Mouse (Mus musculus) hindbrain, postnatal 0 days (tissue): ENCODE results near the gene Gpc6. TPM values are rescaled to one million over a fixed set of nuclear protein-coding genes. Genes with fewer than 3 reads are reported as not detected.
A peak's percentile ranks its signal among the peaks of the same experiment; 100 is the strongest.

Experiments
- ATAC-seq: fragments of 200-750 bp; cut with Nextera tagmentation; 2 replicates; pipeline ENCODE4 v1.8.0; 2017; ENCODE audit warnings: mild to moderate bottlenecking, moderate TSS enrichment, moderate library complexity
- DNase-seq: peaks from one replicate; pipeline ENCODE4 v3.0.0-alpha.2; 2015; ENCODE audit warnings: low spot score
- H3K27ac ChIP-seq: fragments of 300-500 bp; sonication (generic); 2 replicates; pipeline ENCODE4 v1.5.1; 2014; ENCODE audit warnings: mild to moderate bottlenecking
- H3K27me3 ChIP-seq: fragments of 300-500 bp; sonication (generic); 2 replicates; pipeline ENCODE4 v1.6.1; 2014; ENCODE audit warnings: low read length, mixed read lengths; ENCODE audit not compliant: insufficient read depth
- H3K36me3 ChIP-seq: fragments of 300-500 bp; sonication (generic); 2 replicates; pipeline ENCODE4 v1.6.1; 2014; ENCODE audit warnings: low read length, mixed read lengths; ENCODE audit not compliant: insufficient read depth
- H3K4me1 ChIP-seq: fragments of 300-500 bp; sonication (generic); 2 replicates; pipeline ENCODE4 v1.6.1; 2014; ENCODE audit warnings: antibody characterized with exemption, low read length, mixed read lengths; ENCODE audit not compliant: insufficient read depth
- H3K4me2 ChIP-seq: fragments of 300-500 bp; sonication (generic); 2 replicates; pipeline ENCODE4 v1.6.1; 2014; ENCODE audit warnings: low read depth, mild to moderate bottlenecking, low read length, moderate library complexity, mixed read lengths
- H3K4me3 ChIP-seq: fragments of 300-500 bp; sonication (generic); 2 replicates; pipeline ENCODE4 v1.5.1; 2014; ENCODE audit warnings: low read length
- H3K9ac ChIP-seq: fragments of 300-500 bp; sonication (generic); replicated peaks from 2 replicates; pipeline ENCODE4 v1.6.1; 2014; ENCODE audit warnings: mild to moderate bottlenecking, low read length, moderate library complexity, mixed read lengths
- H3K9me3 ChIP-seq: fragments of 300-500 bp; sonication (generic); 2 replicates; pipeline ENCODE4 v1.6.1; 2016; ENCODE audit warnings: low read length, mixed read lengths
- CTCF ChIP-seq: IDR thresholded peaks from 2 replicates; pipeline ENCODE4 v1.5.1; 2016; ENCODE audit warnings: antibody characterized with exemption, control low read depth, low read depth
- WGBS: fragments of 180-500 bp; shearing (Covaris S2); extraction: QIAGEN DNeasy Blood & Tissue Kit; methylation state at CpG from one replicate; pipeline ENCODE4 v1.1.7; 2014; 5-methylcytosine and 5-hydroxymethylcytosine counted together
- polyA plus RNA-seq: library from polyadenylated mRNA; unstranded; fragments of >200 nt; fragmentation: Nextera tagmentation; extraction: Ambion mirVana; gene quantifications from 2 replicates; pipeline ENCODE4 v1.2.1, GENCODE M21; 2015
- total RNA-seq: library from RNA; depleted of rRNA; stranded (reverse); fragments of >200 nt; gene quantifications from 2 replicates; pipeline ENCODE4 v1.2.3, GENCODE M21; 2014

Gpc6 gene
- total and polyA plus RNA-seq, 2 experiments from 2014 or later = 17.9 to 28.5 TPM

DNA sequence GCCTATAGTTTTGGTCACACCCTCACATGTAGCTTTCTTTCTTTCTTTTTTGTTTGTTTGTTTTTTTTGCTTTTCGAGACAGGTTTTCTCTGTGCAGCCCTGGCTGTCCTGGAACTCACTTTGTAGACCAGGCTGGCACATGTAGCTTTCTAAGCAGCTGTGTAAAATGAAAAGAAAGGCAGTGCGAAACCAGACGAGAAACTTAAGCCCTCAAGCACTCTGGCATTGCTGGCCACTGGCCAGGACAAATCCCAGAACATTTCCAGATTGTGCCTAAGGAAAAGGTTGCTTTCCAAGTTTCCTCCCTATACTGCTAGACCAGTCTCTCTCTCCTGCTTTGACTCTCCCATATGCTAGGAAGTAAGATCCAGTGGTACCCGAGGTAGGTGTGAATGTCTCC, 221.6 kb downstream of the Gpc6 start:
- Histone ChIP-seq H3K27ac (no peak overlapping the region), H3K4me2 (no peak overlapping the region), H3K9me3 (no peaks in the 10 kb centered on the region), H3K4me3 (no peak overlapping the region), H3K4me1 (no peaks in the 10 kb centered on the region), H3K9ac (no peak overlapping the region), H3K36me3 (no peaks in the 10 kb centered on the region), H3K27me3 (no peaks in the 10 kb centered on the region)
- 65% methylated on average over 4 of the region's 4 CpGs for WGBS
- no peak for TF ChIP-seq CTCF
- DNase-seq (no peak), ATAC-seq (no peak)

DNA sequence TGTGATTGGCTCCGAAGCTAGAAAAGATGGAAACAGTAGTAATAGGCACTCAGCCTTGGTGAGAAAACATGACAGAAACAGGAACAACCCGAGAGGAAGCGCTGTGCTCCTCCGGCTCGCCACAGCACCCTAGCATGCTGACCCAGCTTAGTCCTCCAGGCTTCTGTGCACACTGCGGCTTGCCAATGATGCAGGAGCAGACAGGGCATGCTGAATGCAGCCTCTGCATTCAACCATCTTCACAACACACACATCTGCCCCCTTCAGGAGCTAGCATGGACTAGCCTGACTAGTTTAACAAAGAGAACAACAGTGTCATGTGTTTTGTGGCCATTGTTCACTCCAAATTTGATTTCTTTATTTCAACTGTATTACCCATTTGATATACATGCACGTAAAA, 226.5 kb downstream of the Gpc6 start:
- 95% methylated on average over 7 of the region's 7 CpGs for WGBS
- H3K4me1 ChIP-seq = no peaks in the 10 kb centered on the region
- ATAC-seq = no peak
- DNase-seq = no peak
- H3K36me3 ChIP-seq = no peaks in the 10 kb centered on the region
- no peak overlapping the region for H3K4me3 ChIP-seq
- no peak overlapping the region for H3K9ac ChIP-seq
- no peaks in the 10 kb centered on the region for H3K9me3 ChIP-seq
- H3K27ac ChIP-seq = no peak overlapping the region
- no peak for TF ChIP-seq CTCF
- no peak overlapping the region for H3K4me2 ChIP-seq
- no peaks in the 10 kb centered on the region for H3K27me3 ChIP-seq

DNA sequence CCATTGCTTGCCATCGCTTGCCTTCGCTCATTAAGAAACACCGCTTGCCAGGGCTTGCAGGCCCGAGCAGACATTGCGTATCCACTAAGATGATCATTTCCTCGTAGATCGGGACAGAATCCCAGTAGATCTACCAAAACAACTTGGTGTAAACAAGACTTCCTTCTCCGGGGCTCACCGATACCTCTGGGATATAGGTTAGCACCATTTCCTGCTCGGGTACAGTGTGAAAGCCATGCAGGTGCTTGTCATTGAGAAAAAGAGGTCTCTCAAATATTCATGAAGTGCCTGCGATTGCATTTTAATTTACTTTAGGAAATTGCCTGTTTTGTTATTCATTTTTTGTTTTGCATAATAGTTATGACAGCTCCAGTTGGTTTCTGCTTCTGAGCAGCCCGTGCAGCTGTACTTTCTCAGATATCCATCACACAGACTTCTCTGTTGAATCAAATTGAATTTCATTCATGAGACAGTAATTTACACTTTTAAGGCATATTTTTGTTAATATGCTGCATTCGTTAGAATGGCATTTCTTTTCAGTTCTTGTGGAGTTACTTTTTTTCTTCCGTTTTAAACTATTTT, 230.9 kb downstream of the Gpc6 start:
- no peaks in the 10 kb centered on the region for H3K27me3 ChIP-seq
- no peak overlapping the region for H3K4me3 ChIP-seq
- H3K4me1 ChIP-seq = no peaks in the 10 kb centered on the region
- no peak overlapping the region for H3K27ac ChIP-seq
- no peaks in the 10 kb centered on the region for H3K36me3 ChIP-seq
- ATAC-seq = no peak
- H3K9me3 ChIP-seq = no peaks in the 10 kb centered on the region
- 91% methylated on average over 14 of the region's 14 CpGs for WGBS
- no peak overlapping the region for H3K9ac ChIP-seq
- DNase-seq = no peak
- no peak for TF ChIP-seq CTCF
- H3K4me2 ChIP-seq = no peak overlapping the region

DNA sequence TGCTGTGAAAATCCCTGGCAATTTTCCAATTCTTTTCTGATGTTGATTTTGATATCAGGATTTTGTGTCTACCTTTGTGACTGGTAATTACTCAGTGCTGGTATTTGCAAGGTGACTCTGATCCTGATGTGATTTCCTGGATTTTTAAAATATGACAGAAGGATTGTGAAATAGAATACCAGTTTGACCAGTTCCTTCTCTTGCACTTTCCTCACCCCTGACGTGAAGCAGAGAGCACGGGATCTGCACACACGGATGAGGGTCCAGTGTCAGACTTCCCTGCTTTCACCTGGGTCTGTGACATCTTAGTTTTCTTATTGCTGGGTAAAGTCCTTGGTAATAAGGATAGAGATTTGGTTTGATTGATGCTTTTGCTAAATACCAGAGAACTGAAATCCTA, 232.3 kb downstream of the Gpc6 start:
- Histone ChIP-seq H3K4me1 (no peaks in the 10 kb centered on the region), H3K4me3 (no peak overlapping the region), H3K9me3 (no peaks in the 10 kb centered on the region), H3K9ac (no peak overlapping the region), H3K27ac (no peak overlapping the region), H3K36me3 (no peaks in the 10 kb centered on the region), H3K27me3 (no peaks in the 10 kb centered on the region), H3K4me2 (no peak overlapping the region)
- ATAC-seq (no peak), DNase-seq (no peak)
- 90% methylated on average over 3 of the region's 3 CpGs for WGBS
- no peak for TF ChIP-seq CTCF

DNA sequence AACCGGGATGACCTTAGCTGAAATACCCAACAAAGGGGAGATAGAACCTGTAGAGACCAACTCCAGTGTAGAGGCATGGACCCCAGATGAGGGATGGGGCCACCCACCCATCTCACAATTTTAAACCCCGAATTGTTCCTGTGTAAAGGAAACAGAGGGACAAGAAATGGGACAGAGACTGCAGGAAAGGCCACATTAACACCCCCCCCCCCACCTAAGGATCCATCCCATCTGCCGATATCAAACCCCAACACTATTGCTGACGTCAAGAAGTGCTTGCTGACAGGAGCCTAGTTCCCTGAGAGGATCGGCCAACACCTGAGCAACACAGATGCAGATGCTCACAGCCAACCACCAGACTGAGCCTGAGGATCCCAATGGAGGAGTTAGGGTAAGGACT, 241.2 kb downstream of the Gpc6 start:
- TF ChIP-seq CTCF = no peak
- Histone ChIP-seq H3K4me1 (no peaks in the 10 kb centered on the region), H3K9me3 (no peaks in the 10 kb centered on the region), H3K4me2 (no peak overlapping the region), H3K36me3 (no peaks in the 10 kb centered on the region), H3K27ac (no peak overlapping the region), H3K27me3 (no peaks in the 10 kb centered on the region), H3K4me3 (no peak overlapping the region), H3K9ac (no peak overlapping the region)
- DNase-seq (no peak), ATAC-seq (no peak)
- WGBS = 93% methylated on average over 5 of the region's 5 CpGs

DNA sequence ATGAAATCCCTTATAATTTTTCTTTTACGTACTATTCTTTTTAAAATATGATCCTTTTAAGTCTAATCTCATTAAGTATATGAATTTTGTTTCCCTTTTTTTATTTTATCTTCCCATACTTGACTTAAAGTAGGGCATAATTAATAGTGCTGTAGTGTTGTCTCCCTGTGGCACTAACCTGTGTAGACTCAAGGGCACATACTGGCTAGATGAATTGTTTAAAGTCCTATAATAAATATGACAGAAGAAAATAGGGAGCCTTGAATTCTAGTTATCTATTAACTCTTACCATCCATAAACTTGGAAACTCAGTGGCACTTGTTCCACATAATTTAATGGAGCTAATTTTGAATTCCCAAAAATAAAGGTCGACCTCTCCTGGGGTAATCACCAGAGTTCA, 268.2 kb downstream of the Gpc6 start:
- no peaks in the 10 kb centered on the region for H3K9me3 ChIP-seq

DNA sequence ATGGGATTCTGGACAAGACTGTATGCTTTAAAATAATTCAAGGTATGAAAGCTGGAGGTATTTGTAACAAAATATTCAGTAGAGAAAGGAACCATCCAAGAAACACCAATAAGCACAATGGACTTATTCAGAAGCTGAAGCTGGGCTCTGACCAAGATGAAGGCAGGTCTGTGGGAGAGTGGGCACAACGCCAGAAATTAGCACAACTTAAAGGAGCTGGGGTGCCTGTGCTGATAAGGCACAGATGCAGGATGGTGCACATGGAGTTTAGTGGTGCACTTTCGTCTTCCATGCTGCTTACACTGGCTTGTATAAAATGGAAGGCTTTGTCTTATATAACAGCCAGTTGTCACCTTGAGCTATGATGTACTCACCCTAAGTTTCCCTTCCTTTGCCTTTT, 276.9 kb downstream of the Gpc6 start:
- Histone ChIP-seq H3K36me3 (no peaks in the 10 kb centered on the region), H3K4me2 (no peak overlapping the region), H3K27me3 (no peaks in the 10 kb centered on the region), H3K9ac (no peak overlapping the region), H3K4me1 (no peaks in the 10 kb centered on the region), H3K4me3 (no peak overlapping the region), H3K9me3 (no peaks in the 10 kb centered on the region), H3K27ac (no peak overlapping the region)
- WGBS = 70% methylated on average over 2 of the region's 2 CpGs
- TF ChIP-seq CTCF = no peak
- ATAC-seq (no peak), DNase-seq (peak; percentile 15)

More for the DNA sequence above, 268.2 kb downstream of the Gpc6 start:
- H3K4me1 ChIP-seq = no peaks in the 10 kb centered on the region
- no peaks in the 10 kb centered on the region for H3K27me3 ChIP-seq
- ATAC-seq (no peak), DNase-seq (no peak)
- no peak overlapping the region for H3K27ac ChIP-seq
- H3K36me3 ChIP-seq = no peaks in the 10 kb centered on the region
- WGBS = 91% methylated on average over 2 of the region's 2 CpGs
- no peak for TF ChIP-seq CTCF
- no peak overlapping the region for H3K9ac ChIP-seq
- no peak overlapping the region for H3K4me2 ChIP-seq
- H3K4me3 ChIP-seq = no peak overlapping the region
